Mouse (Mus musculus): ENCODE measurements around the gene Dnah3. TPM values are rescaled to one million over a fixed set of nuclear protein-coding genes. Genes with fewer than 3 reads are reported as not detected.
A peak's percentile ranks its signal among the peaks of the same experiment; 100 is the strongest.

Gene Dnah3
- total RNA-seq, 2 experiments from 2014 or later = 0.16 to 0.20 TPM

GRCm38 (mm10) chr7:120054016-120054415 lies 41.1 kb downstream of the Dnah3 start:
- no peak for DNase-seq

- no peak for DNase-seq
Measured at GRCm38 (mm10) chr7:120050447-120050846, 44.6 kb downstream of the Dnah3 start.

- no peak for DNase-seq
Measured at GRCm38 (mm10) chr7:120043990-120044389, 51.1 kb downstream of the Dnah3 start.

- no peak for DNase-seq
Measured at GRCm38 (mm10) chr7:120036422-120036821, 58.7 kb downstream of the Dnah3 start.

- no peak for DNase-seq
Measured at GRCm38 (mm10) chr7:120034996-120035395, 60.1 kb downstream of the Dnah3 start.

- DNase-seq = no peak
Measured at GRCm38 (mm10) chr7:120034566-120034965, 60.5 kb downstream of the Dnah3 start.

- DNase-seq = no peak
Measured at GRCm38 (mm10) chr7:120028669-120029068, 66.4 kb downstream of the Dnah3 start.

GRCm38 (mm10) chr7:119997066-119997465 lies 98.0 kb downstream of the Dnah3 start:
- peak in 1 of 2 experiments; percentile 19 for DNase-seq

- DNase-seq = no peak
Measured at GRCm38 (mm10) chr7:119985279-119985912, 109.7 kb downstream of the Dnah3 start.

- no peak for DNase-seq
Measured at GRCm38 (mm10) chr7:119980170-119980569, 114.9 kb downstream of the Dnah3 start.

- DNase-seq = no peak
Measured at GRCm38 (mm10) chr7:119978576-119978975, 116.5 kb downstream of the Dnah3 start.

- DNase-seq = no peak
Measured at GRCm38 (mm10) chr7:119977574-119977973, 117.5 kb downstream of the Dnah3 start.

GRCm38 (mm10) chr7:119976256-119976655 lies 118.8 kb downstream of the Dnah3 start:
- peak in 1 of 2 experiments; percentile 42 for DNase-seq

GRCm38 (mm10) chr7:119974214-119974613 lies 120.9 kb downstream of the Dnah3 start:
- DNase-seq = no peak

GRCm38 (mm10) chr7:119969320-119969719 lies 125.8 kb downstream of the Dnah3 start:
- DNase-seq = no peak

GRCm38 (mm10) chr7:119965651-119966395 lies 129.3 kb downstream of the Dnah3 start:
- no peak for DNase-seq

- DNase-seq = no peak
Measured at GRCm38 (mm10) chr7:119965205-119965604, 129.9 kb downstream of the Dnah3 start.

- DNase-seq = peak; percentile 59 to 72
Measured at GRCm38 (mm10) chr7:119961107-119961506, 134.0 kb downstream of the Dnah3 start.

- DNase-seq = peak; percentile 17 to 26
Measured at GRCm38 (mm10) chr7:119960546-119960945, 134.5 kb downstream of the Dnah3 start.

- DNase-seq = no peak
Measured at GRCm38 (mm10) chr7:119960006-119960405, 135.1 kb downstream of the Dnah3 start.

- no peak for DNase-seq
Measured at GRCm38 (mm10) chr7:119959491-119959890, 135.6 kb downstream of the Dnah3 start.

GRCm38 (mm10) chr7:119959091-119959490 lies 136.0 kb downstream of the Dnah3 start:
- DNase-seq = peak; percentile 20 to 51

GRCm38 (mm10) chr7:119957421-119957820 lies 137.7 kb downstream of the Dnah3 start:
- no peak for DNase-seq

GRCm38 (mm10) chr7:119954047-119954446 lies 141.0 kb downstream of the Dnah3 start:
- no peak for DNase-seq
